Mouse (Mus musculus) central nervous system, embryonic 11.5 days (tissue): ENCODE results near the gene Ppil4. TPM values are rescaled to one million over a fixed set of nuclear protein-coding genes. Genes with fewer than 3 reads are reported as not detected.

Source experiments
- polyA plus RNA-seq: library from polyadenylated mRNA; depleted of rRNA; stranded (reverse); fragments of >200 nt; gene quantifications from 2 replicates; pipeline ENCODE4 v1.2.3, GENCODE M21; 2012; rRNA removed

The Ppil4 gene
- polyA plus RNA-seq, result 26.3 and 29.6 TPM in 2 replicates

DNA sequence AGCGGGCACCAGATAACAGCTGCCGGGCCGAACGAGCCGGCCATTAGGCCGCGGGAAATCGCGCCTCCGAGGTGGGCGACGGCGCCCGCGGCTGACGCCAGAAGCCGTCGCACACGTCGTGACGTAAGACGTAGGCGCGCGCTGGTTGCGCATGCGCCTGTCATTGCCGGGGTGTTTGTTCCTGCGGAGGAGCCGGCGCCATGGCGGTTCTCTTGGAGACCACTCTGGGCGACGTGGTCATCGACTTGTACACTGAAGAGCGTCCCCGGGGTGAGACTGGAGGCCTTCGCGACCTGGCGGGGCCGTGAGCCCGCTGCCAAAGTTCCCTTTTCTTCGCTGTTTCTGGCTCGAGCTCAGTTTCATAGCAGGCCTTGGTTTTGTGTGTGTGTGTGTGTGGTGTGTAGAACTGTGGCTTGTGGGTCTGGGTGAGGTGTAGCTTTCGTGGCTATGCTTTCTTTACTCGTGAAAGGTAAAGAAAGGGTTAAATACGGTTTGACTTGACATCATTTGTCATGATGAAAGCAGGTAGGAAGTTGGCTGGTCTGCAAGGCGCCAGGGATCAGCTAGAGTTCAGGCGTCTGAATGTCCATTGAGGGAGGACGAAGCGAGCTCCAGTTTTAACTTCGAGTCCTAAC, at the start of gene Ppil4, which contains the start of gene Ginm1:
TSS of gene Ppil4 (plus strand) at position 141 of the 635 bp plus-strand sequence.
TSS of gene Ginm1 (minus strand) at position 74 of the 635 bp plus-strand sequence.

DNA sequence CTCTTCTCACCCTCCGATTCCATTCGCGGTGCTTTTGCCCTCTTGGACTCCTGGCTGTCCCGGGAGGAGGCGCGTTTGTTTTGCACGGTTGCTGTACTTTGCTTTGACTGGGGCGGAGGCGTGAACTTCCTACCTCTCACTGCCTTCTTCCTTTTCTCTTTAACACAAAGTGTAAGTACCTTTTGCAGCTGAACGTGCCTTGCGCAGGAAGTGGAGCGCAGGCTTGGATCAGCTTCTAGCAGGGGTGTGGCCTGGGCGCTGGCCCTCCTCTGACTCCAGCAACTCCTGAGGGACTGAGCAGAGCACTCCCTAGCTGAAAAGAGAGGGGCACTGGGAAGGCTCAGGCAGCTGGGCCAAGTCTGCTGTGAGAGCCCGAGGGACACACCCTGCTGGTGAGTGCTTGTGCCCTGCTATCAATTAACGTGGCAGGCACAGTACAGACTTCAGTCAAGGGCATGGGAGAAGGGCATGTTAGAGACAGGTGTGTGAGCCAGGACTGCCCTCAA, 39.5 kb downstream of the Ppil4 start, which contains the start of gene Zc3h12d:
TSS of gene Zc3h12d (plus strand) at position 300 of the 506 bp plus-strand sequence.

Other genes with a start within 250 kb of the Ppil4 start
- gene Lrp11, start 203.1 kb upstream of the Ppil4 start, polyA plus RNA-seq, result 9.8 and 13.8 TPM in 2 replicates
- gene Nup43, start 125.4 kb upstream of the Ppil4 start, polyA plus RNA-seq, result 52.0 and 61.5 TPM in 2 replicates
- gene Pcmt1, start 111.8 kb upstream of the Ppil4 start, polyA plus RNA-seq, result 76.8 and 85.6 TPM in 2 replicates
- 15.7 and 24.0 TPM in 2 replicates for gene Lats1, start 111.7 kb upstream of the Ppil4 start, polyA plus RNA-seq
- 22.4 and 26.8 TPM in 2 replicates for gene Katna1, start 66.9 kb upstream of the Ppil4 start, polyA plus RNA-seq
- 31.8 and 35.9 TPM in 2 replicates for gene Ginm1, start 67 bp upstream of the Ppil4 start, polyA plus RNA-seq
- 0.02 and 0.16 TPM in 2 replicates for gene Zc3h12d, start 39.6 kb downstream of the Ppil4 start, polyA plus RNA-seq
- gene Tab2, start 163.3 kb downstream of the Ppil4 start, polyA plus RNA-seq, result 39.8 and 66.0 TPM in 2 replicates